Mouse (Mus musculus) embryonic fibroblast, embryonic 13.5 days (primary cell): Measurements from ENCODE around the gene Tab1. TPM values are rescaled to one million over a fixed set of nuclear protein-coding genes. Genes with fewer than 3 reads are reported as not detected.

Source experiments
- H3K27ac ChIP-seq: 2 replicates; pipeline ENCODE4 v1.5.1; 2012; ENCODE audit warnings: low read length, control low read depth, inconsistent platforms; ENCODE audit not compliant: insufficient read depth
- H3K4me1 ChIP-seq: 2 replicates; pipeline ENCODE4 v1.6.1; 2011; ENCODE audit warnings: low read length; ENCODE audit not compliant: control insufficient read depth, insufficient read depth
- H3K4me3 ChIP-seq: 2 replicates; pipeline ENCODE4 v1.5.1; 2011; ENCODE audit warnings: mild to moderate bottlenecking, control low read depth, low read length; ENCODE audit not compliant: insufficient read depth
- CTCF ChIP-seq: IDR thresholded peaks from 2 replicates; pipeline ENCODE4 v1.5.1; 2011; ENCODE audit warnings: mild to moderate bottlenecking, control low read depth, low read length, moderate library complexity, borderline replicate concordance; ENCODE audit not compliant: insufficient read depth
- POLR2A ChIP-seq: IDR thresholded peaks from 2 replicates; pipeline ENCODE4 v1.6.1; 2011; ENCODE audit warnings: low read depth, mild to moderate bottlenecking, control low read depth, low read length, moderate library complexity
- polyA plus RNA-seq: library from polyadenylated mRNA; stranded (reverse); fragments of >200 nt; gene quantifications from 2 replicates; pipeline ENCODE4 v1.2.4, GENCODE M21; 2011; ENCODE audit warnings: low read depth; ENCODE audit not compliant: missing spikeins, insufficient read length

Tab1 gene
- polyA plus RNA-seq, 1 experiment: 12.2 TPM

- TF ChIP-seq POLR2A (no peak), CTCF (no peak)
- Histone ChIP-seq H3K4me1 (no peaks in the 10 kb centered on the region), H3K4me3 (no peak overlapping the region), H3K27ac (no peak overlapping the region)
These were observed 58.8 kb downstream of the Tab1 start for GRCm38 (mm10) chr15:80191585-80192245.

- Histone ChIP-seq H3K27ac (no peak overlapping the region), H3K4me1 (no peaks in the 10 kb centered on the region), H3K4me3 (no peak overlapping the region)
- TF ChIP-seq CTCF: no peak
- no peak for TF ChIP-seq POLR2A
These were observed 59.3 kb downstream of the Tab1 start for GRCm38 (mm10) chr15:80192246-80192585.

GRCm38 (mm10) chr15:80192847-80193246, 59.9 kb downstream of the Tab1 start:
- Histone ChIP-seq H3K4me3 (no peak overlapping the region), H3K27ac (no peak overlapping the region), H3K4me1 (no peaks in the 10 kb centered on the region)
- TF ChIP-seq CTCF (no peak), POLR2A (no peak)

- Histone ChIP-seq H3K27ac (no peak overlapping the region), H3K4me1 (no peaks in the 10 kb centered on the region), H3K4me3 (no peak overlapping the region)
- TF ChIP-seq CTCF: no peak
- TF ChIP-seq POLR2A: no peak
These were observed 66.6 kb downstream of the Tab1 start for GRCm38 (mm10) chr15:80199556-80199955.

- no peak overlapping the region for H3K27ac ChIP-seq
- H3K4me1 ChIP-seq: no peaks in the 10 kb centered on the region
- TF ChIP-seq CTCF: no peak
- no peak for TF ChIP-seq POLR2A
- no peak overlapping the region for H3K4me3 ChIP-seq
These were observed 69.3 kb downstream of the Tab1 start for GRCm38 (mm10) chr15:80202111-80202775.

- Histone ChIP-seq H3K27ac (no peak overlapping the region), H3K4me1 (no peaks in the 10 kb centered on the region), H3K4me3 (no peak overlapping the region)
- TF ChIP-seq CTCF (no peak), POLR2A (no peak)
These were observed 70.5 kb downstream of the Tab1 start for GRCm38 (mm10) chr15:80203406-80203805.

GRCm38 (mm10) chr15:80206057-80206565, 73.2 kb downstream of the Tab1 start:
- Histone ChIP-seq H3K27ac (no peak overlapping the region), H3K4me1 (no peaks in the 10 kb centered on the region), H3K4me3 (no peak overlapping the region)
- TF ChIP-seq CTCF (no peak), POLR2A (no peak)

- TF ChIP-seq POLR2A: no peak
- no peak for TF ChIP-seq CTCF
- no peak overlapping the region for H3K27ac ChIP-seq
- no peak overlapping the region for H3K4me3 ChIP-seq
- no peaks in the 10 kb centered on the region for H3K4me1 ChIP-seq
These were observed 75.5 kb downstream of the Tab1 start for GRCm38 (mm10) chr15:80208446-80208845.

Other genes with a start within 250 kb of the Tab1 start
- 19.7 and 35.3 TPM in 2 replicates for gene Apobec3, start 241.5 kb upstream of the Tab1 start, polyA plus RNA-seq
- gene Cbx7, start 162.0 kb upstream of the Tab1 start, polyA plus RNA-seq: 0.90 and 1.4 TPM in 2 replicates
- gene Pdgfb, start 118.2 kb upstream of the Tab1 start, polyA plus RNA-seq: 0.70 and 1.0 TPM in 2 replicates
- 0.95 and 1.1 TPM in 2 replicates for gene Syngr1, start 41.8 kb upstream of the Tab1 start, polyA plus RNA-seq
- gene Rpl3, start 41.3 kb upstream of the Tab1 start, polyA plus RNA-seq: 1,636 and 1,653 TPM in 2 replicates
- gene Mgat3, start 40.6 kb downstream of the Tab1 start, polyA plus RNA-seq: 12.4 and 12.6 TPM in 2 replicates
- 22.7 and 22.8 TPM in 2 replicates for gene Mief1, start 100.9 kb downstream of the Tab1 start, polyA plus RNA-seq
- gene AC140267.1, start 102.7 kb downstream of the Tab1 start, polyA plus RNA-seq: not detected in 2 replicates
- 364 and 499 TPM in 2 replicates for gene Atf4, start 122.1 kb downstream of the Tab1 start, polyA plus RNA-seq
- gene Rps19bp1, start 131.2 kb downstream of the Tab1 start, polyA plus RNA-seq: 20.1 and 25.9 TPM in 2 replicates
- gene Cacna1i, start 154.1 kb downstream of the Tab1 start, polyA plus RNA-seq: 0.38 and 0.86 TPM in 2 replicates